Mouse (Mus musculus) CH12.LX (cell line): Measurements from ENCODE around the gene Col9a2.

ENCODE experiments used
- CHD1 ChIP-seq: IDR thresholded peaks from 2 replicates; pipeline ENCODE4 v1.6.1; 2012; ENCODE audit warnings: low read depth, low read length, improper control_type of control experiment, inconsistent platforms
- CHD2 ChIP-seq: IDR thresholded peaks from 2 replicates; pipeline ENCODE4 v1.6.1; 2011; ENCODE audit warnings: low read length, improper control_type of control experiment
- CTCF ChIP-seq, 2 experiments: IDR thresholded peaks in 1 of 2; conservative IDR thresholded peaks in 1 of 2; 2 replicates each; pipeline ENCODE4 v1.5.1; 2011 to 2012; ENCODE audit warnings: low read depth in 2 of 2, low read length in 2 of 2, improper control_type of control experiment in 1 of 2, inconsistent platforms in 1 of 2, mild to moderate bottlenecking in 1 of 2, moderate library complexity in 1 of 2
- E2F4 ChIP-seq: IDR thresholded peaks from 2 replicates; pipeline ENCODE4 v1.6.1; 2011; ENCODE audit warnings: low read depth, low read length, improper control_type of control experiment; ENCODE audit not compliant: insufficient replicate concordance
- EP300 ChIP-seq: IDR thresholded peaks from 2 replicates; pipeline ENCODE4 v1.6.1; 2011; ENCODE audit warnings: low read length, improper control_type of control experiment
- MAFK ChIP-seq: IDR thresholded peaks from 2 replicates; pipeline ENCODE4 v1.6.1; 2011; ENCODE audit warnings: low read length, improper control_type of control experiment; ENCODE audit not compliant: insufficient replicate concordance
- MAZ ChIP-seq: IDR thresholded peaks from 2 replicates; pipeline ENCODE4 v1.6.1; 2012; ENCODE audit warnings: low read depth, mild to moderate bottlenecking, inconsistent platforms, low read length, improper control_type of control experiment, moderate library complexity
- MXI1 ChIP-seq: IDR thresholded peaks from 2 replicates; pipeline ENCODE4 v1.6.1; 2011; ENCODE audit warnings: mild to moderate bottlenecking, low read depth, low read length, improper control_type of control experiment
- ZKSCAN1 ChIP-seq: IDR thresholded peaks from 2 replicates; pipeline ENCODE4 v1.6.1; 2012; ENCODE audit warnings: low read depth, inconsistent platforms, low read length, improper control_type of control experiment, borderline replicate concordance
- ZNF384 ChIP-seq: IDR thresholded peaks from 2 replicates; pipeline ENCODE4 v1.6.1; 2012; ENCODE audit warnings: low read depth, low read length, improper control_type of control experiment, inconsistent platforms

GRCm38 (mm10) chr4:121018250-121018649 is 20.9 kb upstream of the Col9a2 start:
- TF ChIP-seq CHD1: no peak
- no peak for TF ChIP-seq MAFK
- TF ChIP-seq ZKSCAN1: no peak
- TF ChIP-seq CTCF (conservative IDR thresholded peaks at IDR 0.05 in 1 of 2, IDR thresholded peaks at IDR 0.05 in 1 of 2; ENCODE audit: low read depth in 2 of 2, low read length in 2 of 2): no peak
- no peak for TF ChIP-seq EP300
- TF ChIP-seq E2F4: no peak
- no peak for TF ChIP-seq ZNF384
- TF ChIP-seq CHD2: no peak
- TF ChIP-seq MAZ: no peak
- no peak for TF ChIP-seq MXI1
